Mouse (Mus musculus) gastrocnemius, postnatal 36 days (tissue): ENCODE measurements around the gene Recql5. TPM values are rescaled to one million over a fixed set of nuclear protein-coding genes. Genes with fewer than 3 reads are reported as not detected.

Source experiments
- DNase-seq, 2 experiments: peaks; one replicate each; pipeline ENCODE4 v3.0.0; 2022
- intact Hi-C: fragments of 180-260 bp; cut with DNase I; formaldehyde crosslinking; loops from one replicate; pipeline ENCODE4 v1.15.1; 2025
- long read RNA-seq, 2 experiments: library from polyadenylated mRNA; stranded (forward); transcript quantifications; one replicate each; pipeline ENCODE4 v2.0.0; 2021
- total RNA-seq, 2 experiments: library from RNA; stranded (reverse); gene quantifications; 2 replicates each; pipeline ENCODE4 v1.2.3; 2021

Gene Recql5
- 1 to 10 TPM; 4.5 to 6.9 TPM for total RNA-seq
- long read RNA-seq, experiment 1, result 0 reads
- long read RNA-seq, experiment 2, partial matches to known transcripts, result 1 of 4 reads
- long read RNA-seq, experiment 2, other reads (novel, unspliced or antisense), result 1 of 4 reads

GRCm38 (mm10) chr11:115933108-115933746 lies at the start of gene Recql5, which contains the start of gene Sap30bp:
Recql5 (minus strand) TSS chr11:115933477.
Sap30bp (plus strand) TSS chr11:115933282.
- peak; percentile 92 to 95 for DNase-seq

GRCm38 (mm10) chr11:115982472-115982871 lies 49.2 kb upstream of the Recql5 start:
- intact Hi-C loops, result no loop called here
- no peak for DNase-seq

More at GRCm38 (mm10) chr11:115933108-115933746, at the start of gene Recql5, which contains the start of gene Sap30bp:
- intact Hi-C loops, result no loop called here

- DNase-seq, result no peak
- intact Hi-C loops, result no loop called here
Measured at GRCm38 (mm10) chr11:115975544-115975943, 42.3 kb upstream of the Recql5 start.

- intact Hi-C loops, result no loop called here
- no peak for DNase-seq
Measured at GRCm38 (mm10) chr11:115975083-115975420, 41.8 kb upstream of the Recql5 start.

- no peak for DNase-seq
Measured at GRCm38 (mm10) chr11:115974309-115975082, 41.2 kb upstream of the Recql5 start, which contains the start of gene Itgb4. Itgb4 (plus strand) TSS chr11:115974709.

GRCm38 (mm10) chr11:115971016-115971415 lies 37.7 kb upstream of the Recql5 start:
- DNase-seq, result no peak
- intact Hi-C loops, result no loop called here

More at GRCm38 (mm10) chr11:115974309-115975082, 41.2 kb upstream of the Recql5 start, which contains the start of gene Itgb4:
- intact Hi-C loops, result no loop called here

GRCm38 (mm10) chr11:115970006-115970673 lies 36.9 kb upstream of the Recql5 start:
- intact Hi-C loops, result no loop called here

GRCm38 (mm10) chr11:115968731-115969405 lies 35.6 kb upstream of the Recql5 start:
- intact Hi-C loops, result no loop called here
- no peak for DNase-seq

More at GRCm38 (mm10) chr11:115970006-115970673, 36.9 kb upstream of the Recql5 start:
- no peak for DNase-seq

GRCm38 (mm10) chr11:115964977-115965604 lies 31.8 kb upstream of the Recql5 start:
- intact Hi-C loops, result no loop called here
- no peak for DNase-seq

- intact Hi-C loops, result no loop called here
- DNase-seq, result no peak
Measured at GRCm38 (mm10) chr11:115962651-115963412, 29.6 kb upstream of the Recql5 start.

GRCm38 (mm10) chr11:115959018-115959417 lies 25.7 kb upstream of the Recql5 start:
- no peak for DNase-seq
- intact Hi-C loops, result no loop called here

GRCm38 (mm10) chr11:115957971-115958370 lies 24.7 kb upstream of the Recql5 start:
- no peak for DNase-seq
- intact Hi-C loops, result no loop called here

- intact Hi-C loops, result no loop called here
- no peak for DNase-seq
Measured at GRCm38 (mm10) chr11:115956453-115956852, 23.2 kb upstream of the Recql5 start.

- intact Hi-C loops, result no loop called here
- peak in 1 of 2 experiments; percentile 11 for DNase-seq
Measured at GRCm38 (mm10) chr11:115955195-115955858, 22.1 kb upstream of the Recql5 start.

GRCm38 (mm10) chr11:115954712-115955111 lies 21.4 kb upstream of the Recql5 start:
- no peak for DNase-seq
- intact Hi-C loops, result no loop called here

GRCm38 (mm10) chr11:115950719-115951118 lies 17.4 kb upstream of the Recql5 start:
- intact Hi-C loops, result no loop called here
- DNase-seq, result no peak

GRCm38 (mm10) chr11:115948316-115948715 lies 15.0 kb upstream of the Recql5 start:
- DNase-seq, result no peak
- intact Hi-C loops, result no loop called here

GRCm38 (mm10) chr11:115946221-115946828 lies 13.0 kb upstream of the Recql5 start:
- intact Hi-C loops, result no loop called here
- no peak for DNase-seq
